Mouse (Mus musculus): ENCODE measurements at regions not wholly inside any gene's neighbourhood (a gene's known extent, or its start where the extent isn't known, plus 50 kb on each side); places are given as distances from the start of the nearest gene placed in this dataset.

- no peak for DNase-seq
These were observed 287.3 kb upstream of the Castor2 start for GRCm38 (mm10) chr5:133812216-133812615.

- no peak for DNase-seq
These were observed 292.6 kb upstream of the Castor2 start for GRCm38 (mm10) chr5:133806891-133807290.

- DNase-seq = no peak
These were observed 297.5 kb upstream of the Castor2 start for GRCm38 (mm10) chr5:133802001-133802400.

- DNase-seq = no peak
These were observed 303.9 kb upstream of the Castor2 start for GRCm38 (mm10) chr5:133795638-133796037.

- no peak for DNase-seq
These were observed 308.8 kb upstream of the Castor2 start for GRCm38 (mm10) chr5:133790726-133791125.

GRCm38 (mm10) chr5:133788006-133788405 is 311.5 kb upstream of the Castor2 start:
- no peak for DNase-seq

- DNase-seq = no peak
These were observed 312.0 kb upstream of the Castor2 start for GRCm38 (mm10) chr5:133787491-133787890.

- no peak for DNase-seq
These were observed 322.9 kb upstream of the Castor2 start for GRCm38 (mm10) chr5:133776591-133776990.

GRCm38 (mm10) chr5:133774116-133774515 is 325.4 kb upstream of the Castor2 start:
- no peak for DNase-seq

- no peak for DNase-seq
These were observed 330.7 kb upstream of the Castor2 start for GRCm38 (mm10) chr5:133768856-133769255.

- no peak for DNase-seq
These were observed 341.7 kb upstream of the Castor2 start for GRCm38 (mm10) chr5:133757817-133758216.

GRCm38 (mm10) chr5:133754180-133754579 is 345.3 kb upstream of the Castor2 start:
- no peak for DNase-seq

- no peak for DNase-seq
These were observed 345.9 kb upstream of the Castor2 start for GRCm38 (mm10) chr5:133753461-133754160.

- DNase-seq = no peak
These were observed 352.6 kb upstream of the Castor2 start for GRCm38 (mm10) chr5:133746960-133747359.

GRCm38 (mm10) chr5:133746411-133746810 is 353.1 kb upstream of the Castor2 start:
- DNase-seq = no peak

- no peak for DNase-seq
These were observed 355.4 kb upstream of the Castor2 start for GRCm38 (mm10) chr5:133744136-133744535.

- no peak for DNase-seq
These were observed 355.9 kb upstream of the Castor2 start for GRCm38 (mm10) chr5:133743606-133744005.

GRCm38 (mm10) chr5:133731871-133732270 is 367.6 kb upstream of the Castor2 start:
- DNase-seq = no peak

GRCm38 (mm10) chr5:133718187-133719078 is 381.1 kb upstream of the Castor2 start:
- DNase-seq = no peak

GRCm38 (mm10) chr5:133715830-133716229 is 383.7 kb upstream of the Castor2 start:
- DNase-seq = no peak

- no peak for DNase-seq
These were observed 386.9 kb upstream of the Castor2 start for GRCm38 (mm10) chr5:133712652-133713051.

- no peak for DNase-seq
These were observed 390.6 kb upstream of the Castor2 start for GRCm38 (mm10) chr5:133708881-133709280.

GRCm38 (mm10) chr5:133686206-133686605 is 413.3 kb upstream of the Castor2 start:
- DNase-seq = no peak

GRCm38 (mm10) chr5:133683021-133683420 is 416.5 kb upstream of the Castor2 start:
- no peak for DNase-seq
